Mouse (Mus musculus) thymus, adult 18-20 months (tissue): Measurements from ENCODE around the gene Tas2r134.

Experiments used
- DNase-seq, 2 experiments: peaks; one replicate each; pipeline ENCODE4 v3.0.0; 2022; ENCODE audit warnings: mixed read lengths in 2 of 2

Gene Tas2r134

GRCm38 (mm10) chr2:51657684-51658083 is 30.4 kb downstream of the Tas2r134 start:
- DNase-seq = no peak

GRCm38 (mm10) chr2:51658288-51658687 is 31.0 kb downstream of the Tas2r134 start:
- DNase-seq = no peak

DNA sequence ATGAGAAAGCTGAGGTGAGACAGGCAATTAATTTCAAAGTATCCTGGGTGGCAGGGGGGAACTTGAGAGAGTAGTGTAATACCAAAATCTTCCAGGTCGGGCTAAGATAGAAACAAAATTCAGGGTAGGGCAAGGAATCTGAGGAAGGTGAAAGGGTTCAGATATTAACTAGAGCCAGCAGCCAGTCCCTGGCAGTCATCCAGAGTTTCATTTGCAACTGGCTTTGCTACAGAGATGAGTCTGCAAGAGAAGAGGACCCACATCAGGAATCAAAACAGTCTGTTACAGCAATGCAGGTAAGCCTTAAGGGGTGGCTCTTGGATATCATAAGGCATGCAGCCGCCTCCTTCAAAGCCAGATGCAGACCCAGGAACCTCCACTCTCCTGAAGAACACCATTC is 47.0 kb downstream of the Tas2r134 start:
- no peak for DNase-seq
